Mouse (Mus musculus) small intestine, adult 2 months (tissue): ENCODE results near the gene Scube3. TPM values are rescaled to one million over a fixed set of nuclear protein-coding genes. Genes with fewer than 3 reads are reported as not detected.

ENCODE experiments used
- H3K27ac ChIP-seq: fragments of 200-500 bp; 2 replicates; pipeline ENCODE4 v1.5.1; 2012; ENCODE audit warnings: low read depth, low read length, control low read depth, inconsistent platforms; ENCODE audit not compliant: insufficient read depth
- H3K27me3 ChIP-seq: fragments of 200-500 bp; 2 replicates; pipeline ENCODE4 v1.6.1; 2012; ENCODE audit warnings: mild to moderate bottlenecking, moderate library complexity, low read length, inconsistent platforms; ENCODE audit not compliant: control insufficient read depth, insufficient read depth
- H3K36me3 ChIP-seq: fragments of 200-500 bp; 2 replicates; pipeline ENCODE4 v1.6.1; 2012; ENCODE audit warnings: mild to moderate bottlenecking, low read length, control low read depth, inconsistent platforms; ENCODE audit not compliant: control insufficient read depth, insufficient read depth
- H3K4me1 ChIP-seq: fragments of 200-500 bp; 2 replicates; pipeline ENCODE4 v1.6.1; 2012; ENCODE audit warnings: low read length, inconsistent platforms, mixed read lengths; ENCODE audit not compliant: control insufficient read depth, insufficient read depth, insufficient read length
- H3K4me3 ChIP-seq: fragments of 200-500 bp; 2 replicates; pipeline ENCODE4 v1.5.1; 2012; ENCODE audit warnings: low read depth, mild to moderate bottlenecking, control low read depth, inconsistent platforms, low read length, moderate library complexity
- CTCF ChIP-seq: fragments of 200-500 bp; IDR thresholded peaks from 2 replicates; pipeline ENCODE4 v1.5.1; 2012; ENCODE audit warnings: low read depth, mild to moderate bottlenecking, control low read depth, inconsistent platforms, low read length, moderate library complexity, mixed read lengths; ENCODE audit not compliant: insufficient replicate concordance, insufficient read length; ENCODE audit errors: extremely low read depth
- POLR2A ChIP-seq: fragments of 200-500 bp; IDR thresholded peaks from 2 replicates; pipeline ENCODE4 v1.6.1; 2012; ENCODE audit warnings: low read depth, mild to moderate bottlenecking, control low read depth, inconsistent platforms, low read length, moderate library complexity
- WGBS: fragments of 180-500 bp; shearing (Covaris S2); methylation state at CpG from one replicate; pipeline ENCODE4 v1.1.7; 2018; 5-methylcytosine and 5-hydroxymethylcytosine counted together
- polyA plus RNA-seq: library from polyadenylated mRNA; depleted of rRNA; stranded (reverse); fragments of >200 nt; gene quantifications from 2 replicates; pipeline ENCODE4 v1.2.3, GENCODE M21; 2012

Scube3 gene
- polyA plus RNA-seq, 1 experiment, result 1.2 TPM

GRCm38 (mm10) chr17:28117451-28118209, 24.3 kb upstream of the Scube3 start:
- H3K36me3 ChIP-seq, result no peaks in the 10 kb centered on the region
- no peak overlapping the region for H3K4me3 ChIP-seq
- H3K27ac ChIP-seq, result no peak overlapping the region
- peaks cover 6% of the 10 kb centered on the region; the same call in 1 of the 2 replicates for H3K27me3 ChIP-seq
- 37% methylated on average over 19 of the region's 19 CpGs for WGBS
- H3K4me1 ChIP-seq, result no peaks in the 10 kb centered on the region
- no peak for TF ChIP-seq POLR2A
- no peak for TF ChIP-seq CTCF

DNA sequence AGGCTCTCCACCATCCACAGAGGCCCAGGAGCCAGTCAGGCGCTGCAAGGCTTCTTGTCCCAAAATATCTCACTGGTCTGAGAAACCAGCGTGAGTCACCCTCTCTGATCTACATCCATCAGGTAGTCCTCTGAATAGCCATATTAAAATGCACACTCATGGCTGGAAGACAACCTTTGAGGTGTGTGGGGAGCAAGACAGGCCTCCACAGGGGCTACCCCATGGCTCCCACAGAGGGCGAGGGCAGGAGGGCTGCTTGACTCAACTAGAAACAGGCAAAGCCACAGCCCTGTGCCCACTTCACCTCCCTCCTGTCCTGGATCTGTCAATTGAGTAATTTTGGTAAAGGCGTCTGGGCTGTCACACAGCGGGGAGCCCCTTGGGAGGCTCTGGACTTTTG, 21.5 kb upstream of the Scube3 start:
- 86% methylated on average over 5 of the region's 5 CpGs for WGBS
- no peak overlapping the region for H3K4me3 ChIP-seq
- H3K36me3 ChIP-seq, result no peaks in the 10 kb centered on the region
- H3K27ac ChIP-seq, result no peak overlapping the region
- H3K4me1 ChIP-seq, result no peaks in the 10 kb centered on the region
- no peak for TF ChIP-seq POLR2A
- TF ChIP-seq CTCF, result no peak
- peaks cover 6% of the 10 kb centered on the region; the same call in 1 of the 2 replicates for H3K27me3 ChIP-seq

DNA sequence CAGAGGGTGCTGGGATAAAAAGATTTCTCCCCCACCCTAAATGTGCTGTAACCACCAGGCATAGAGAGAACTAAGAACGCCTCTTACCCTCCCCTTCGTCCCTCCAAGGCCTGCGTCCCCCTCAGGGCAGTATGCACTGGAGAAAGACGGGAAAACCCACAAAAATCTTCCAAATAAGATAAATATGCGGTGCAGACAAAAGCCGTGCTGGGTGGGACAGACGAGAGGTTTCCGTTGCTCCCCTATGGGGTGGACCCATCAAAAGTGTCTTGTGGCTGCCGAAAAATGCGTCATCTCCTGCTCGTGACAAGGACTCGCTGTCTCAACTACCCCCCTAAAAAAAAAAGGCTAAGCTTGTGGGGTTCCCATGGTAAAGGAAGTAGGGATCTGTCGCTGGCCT, 19.0 kb upstream of the Scube3 start:
- TF ChIP-seq CTCF (no peak), POLR2A (no peak)
- Histone ChIP-seq H3K4me1 (no peaks in the 10 kb centered on the region), H3K4me3 (no peak overlapping the region), H3K27ac (no peak overlapping the region), H3K27me3 (no peaks in the 10 kb centered on the region), H3K36me3 (no peaks in the 10 kb centered on the region)
- WGBS, result 74% methylated on average over 13 of the region's 13 CpGs

DNA sequence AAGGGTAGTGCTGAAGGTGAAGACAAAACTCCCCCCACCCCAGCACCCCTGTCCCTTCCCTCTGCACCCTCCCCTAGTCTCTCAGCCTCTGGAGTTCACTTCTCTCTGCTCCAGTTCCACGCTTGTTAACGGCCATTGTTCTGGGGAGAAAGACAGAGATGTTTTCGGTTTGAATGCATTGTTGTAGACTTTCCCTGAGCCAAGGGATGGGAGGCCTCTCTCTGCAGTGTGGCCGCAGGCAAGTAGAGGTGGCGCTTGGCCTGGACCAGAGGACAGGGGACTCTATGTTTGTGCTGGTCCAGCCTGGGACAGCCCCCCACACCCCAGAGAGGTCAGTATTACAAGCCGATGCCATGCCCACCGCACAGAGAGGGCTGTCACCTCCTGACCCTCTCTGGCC, 18.3 kb upstream of the Scube3 start:
- no peaks in the 10 kb centered on the region for H3K4me1 ChIP-seq
- no peak overlapping the region for H3K4me3 ChIP-seq
- no peaks in the 10 kb centered on the region for H3K27me3 ChIP-seq
- H3K36me3 ChIP-seq, result no peaks in the 10 kb centered on the region
- 60% methylated on average over 7 of the region's 7 CpGs for WGBS
- H3K27ac ChIP-seq, result no peak overlapping the region
- TF ChIP-seq POLR2A (no peak), CTCF (no peak)

GRCm38 (mm10) chr17:28124368-28124767, 17.6 kb upstream of the Scube3 start:
- TF ChIP-seq POLR2A (no peak), CTCF (no peak)
- no peak overlapping the region for H3K4me3 ChIP-seq
- H3K27ac ChIP-seq, result no peak overlapping the region
- no peaks in the 10 kb centered on the region for H3K27me3 ChIP-seq
- H3K4me1 ChIP-seq, result no peaks in the 10 kb centered on the region
- H3K36me3 ChIP-seq, result no peaks in the 10 kb centered on the region
- WGBS, result 59% methylated on average over 8 of the region's 8 CpGs

DNA sequence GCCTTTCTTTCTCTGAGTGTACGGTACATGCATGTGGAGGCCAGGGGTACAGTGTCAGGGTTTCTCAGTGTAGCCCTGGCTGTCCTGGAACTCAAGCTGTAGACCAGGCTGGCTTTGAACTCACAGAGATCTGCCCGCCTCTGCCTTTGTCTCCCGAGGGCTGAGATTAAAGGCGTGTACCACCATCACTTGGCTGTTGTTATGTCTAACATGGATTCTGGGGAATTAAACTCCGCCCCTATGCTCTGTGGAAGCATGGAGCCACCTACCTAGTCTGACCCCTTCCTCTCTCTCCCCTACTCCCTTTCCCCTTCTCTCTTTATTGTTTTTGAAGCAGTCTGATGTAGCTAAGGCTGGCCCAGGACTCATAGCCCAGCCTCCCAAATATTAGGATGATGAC, 12.1 kb upstream of the Scube3 start:
- 82% methylated on average over 5 of the region's 5 CpGs for WGBS
- H3K36me3 ChIP-seq, result no peaks in the 10 kb centered on the region

GRCm38 (mm10) chr17:28130391-28131125, 11.4 kb upstream of the Scube3 start:
- 47% methylated on average over 5 of the region's 5 CpGs for WGBS

More for the DNA sequence above, 12.1 kb upstream of the Scube3 start:
- H3K27ac ChIP-seq, result no peak overlapping the region
- no peak overlapping the region for H3K4me3 ChIP-seq
- H3K27me3 ChIP-seq, result peaks cover 5% of the 10 kb centered on the region
- TF ChIP-seq POLR2A (no peak), CTCF (no peak)
- no peaks in the 10 kb centered on the region for H3K4me1 ChIP-seq

More at GRCm38 (mm10) chr17:28130391-28131125, 11.4 kb upstream of the Scube3 start:
- Histone ChIP-seq H3K27me3 (peaks cover 5% of the 10 kb centered on the region), H3K4me1 (no peaks in the 10 kb centered on the region), H3K4me3 (no peak overlapping the region), H3K36me3 (no peaks in the 10 kb centered on the region), H3K27ac (no peak overlapping the region)
- TF ChIP-seq CTCF (no peak), POLR2A (no peak)
